Mouse (Mus musculus) embryonic facial prominence, embryonic 11.5 days (tissue): ENCODE data around the gene Irak4. TPM values are rescaled to one million over a fixed set of nuclear protein-coding genes. Genes with fewer than 3 reads are reported as not detected.
A peak's percentile ranks its signal among the peaks of the same experiment; 100 is the strongest.

Experiments used
- ATAC-seq: fragments of 200-750 bp; cut with Nextera tagmentation; replicated peaks from 2 replicates; pipeline ENCODE4 v1.8.0; 2017; ENCODE audit warnings: low read depth; ENCODE audit not compliant: insufficient number of reproducible peaks, low FRiP score, low TSS enrichment
- DNase-seq: peaks from one replicate; pipeline ENCODE4 v3.0.0-alpha.2; 2015; ENCODE audit warnings: low spot score
- H3K27ac ChIP-seq: fragments of 300-500 bp; sonication (generic); replicated peaks from 2 replicates; pipeline ENCODE4 v1.5.1; 2014; ENCODE audit warnings: mild to moderate bottlenecking, low read depth, low read length, control low read depth
- H3K27me3 ChIP-seq: fragments of 300-500 bp; sonication (generic); 2 replicates; pipeline ENCODE4 v1.6.1; 2014; ENCODE audit warnings: mild to moderate bottlenecking, low read length, moderate library complexity, mixed read lengths; ENCODE audit not compliant: control insufficient read depth, insufficient read depth
- H3K36me3 ChIP-seq: fragments of 300-500 bp; sonication (generic); replicated peaks from 2 replicates; pipeline ENCODE4 v1.6.1; 2014; ENCODE audit warnings: low read depth, mild to moderate bottlenecking, low read length, moderate library complexity, mixed read lengths; ENCODE audit not compliant: control insufficient read depth, insufficient read depth
- H3K4me1 ChIP-seq: fragments of 300-500 bp; sonication (generic); 2 replicates; pipeline ENCODE4 v1.6.1; 2014; ENCODE audit warnings: low read length, mixed read lengths; ENCODE audit not compliant: control insufficient read depth, insufficient read depth
- H3K4me2 ChIP-seq: fragments of 300-500 bp; sonication (generic); 2 replicates; pipeline ENCODE4 v1.6.1; 2014; ENCODE audit warnings: low read depth, mild to moderate bottlenecking, control low read depth, low read length, moderate library complexity
- H3K4me3 ChIP-seq: fragments of 300-500 bp; sonication (generic); 2 replicates; pipeline ENCODE4 v1.5.1; 2014; ENCODE audit warnings: low read depth, low read length, control low read depth
- H3K9ac ChIP-seq: fragments of 300-500 bp; sonication (generic); replicated peaks from 2 replicates; pipeline ENCODE4 v1.6.1; 2014; ENCODE audit warnings: mild to moderate bottlenecking, control low read depth, low read length
- H3K9me3 ChIP-seq: fragments of 300-500 bp; sonication (generic); replicated peaks from 2 replicates; pipeline ENCODE4 v1.6.1; 2016; ENCODE audit warnings: mild to moderate bottlenecking, low read length, inconsistent platforms, mixed read lengths; ENCODE audit not compliant: control insufficient read depth
- WGBS: fragments of 180-500 bp; shearing (Covaris S2); extraction: QIAGEN DNeasy Blood & Tissue Kit; methylation state at CpG from one replicate; pipeline ENCODE4 v1.1.7; 2014; 5-methylcytosine and 5-hydroxymethylcytosine counted together
- polyA plus RNA-seq: library from polyadenylated mRNA; unstranded; fragments of >200 nt; fragmentation: Nextera tagmentation; extraction: Ambion mirVana; gene quantifications from 2 replicates; pipeline ENCODE4 v1.2.1, GENCODE M21; 2014

Gene Irak4
- polyA plus RNA-seq, 1 experiment from 2014 or later: 2.1 TPM

DNA sequence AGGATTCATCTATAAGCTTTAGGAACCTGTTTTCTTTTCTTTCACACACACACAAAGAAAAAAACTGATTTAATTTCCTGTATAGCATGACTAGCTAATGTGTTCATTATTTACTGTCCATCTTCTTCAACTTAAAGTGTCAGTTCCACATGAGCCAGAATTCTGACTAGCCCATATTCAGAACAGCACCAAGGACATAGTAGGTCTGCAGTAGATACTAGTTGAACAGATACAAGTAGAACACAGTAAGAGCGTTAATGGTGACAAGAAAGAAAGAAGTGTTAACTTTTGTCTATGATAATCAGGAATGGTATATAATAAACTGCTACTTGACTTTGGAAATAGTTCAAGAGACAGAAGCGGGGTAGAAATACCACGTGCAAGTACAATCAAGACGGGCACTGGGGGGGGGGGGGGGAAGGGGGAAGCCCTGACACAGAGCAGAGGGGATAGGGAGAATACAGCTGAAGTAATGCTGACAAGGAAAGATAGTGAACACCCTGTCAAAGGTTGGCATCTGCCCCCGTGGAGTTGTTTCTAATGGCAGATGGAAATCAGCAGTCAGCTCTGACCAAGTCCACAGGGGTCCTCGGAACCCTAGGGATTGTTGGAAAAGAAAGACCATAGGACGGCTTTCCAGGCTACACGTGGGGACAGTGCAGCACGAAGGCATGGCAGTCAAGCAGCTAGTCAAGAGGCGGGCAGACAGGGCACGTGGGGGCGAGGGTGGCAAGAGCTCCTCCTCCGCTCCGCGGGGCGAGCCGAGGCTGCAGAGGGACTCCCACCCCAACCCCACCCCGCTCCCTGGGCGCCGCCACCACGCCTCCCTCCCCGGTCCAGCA lies 655 bp upstream of the Irak4 start:
- Histone ChIP-seq H3K9me3 (no peaks in the 10 kb centered on the region), H3K4me3 (peak overlapping the region; percentile 76), H3K36me3 (no peaks in the 10 kb centered on the region), H3K4me2 (peak overlapping the region; percentile 69), H3K27me3 (no peaks in the 10 kb centered on the region), H3K27ac (no peak overlapping the region), H3K9ac (peak overlapping the region; percentile 73), H3K4me1 (no peaks in the 10 kb centered on the region)
- 11% methylated on average over 22 of the region's 22 CpGs for WGBS
- ATAC-seq (peak; percentile 86), DNase-seq (no peak)

DNA sequence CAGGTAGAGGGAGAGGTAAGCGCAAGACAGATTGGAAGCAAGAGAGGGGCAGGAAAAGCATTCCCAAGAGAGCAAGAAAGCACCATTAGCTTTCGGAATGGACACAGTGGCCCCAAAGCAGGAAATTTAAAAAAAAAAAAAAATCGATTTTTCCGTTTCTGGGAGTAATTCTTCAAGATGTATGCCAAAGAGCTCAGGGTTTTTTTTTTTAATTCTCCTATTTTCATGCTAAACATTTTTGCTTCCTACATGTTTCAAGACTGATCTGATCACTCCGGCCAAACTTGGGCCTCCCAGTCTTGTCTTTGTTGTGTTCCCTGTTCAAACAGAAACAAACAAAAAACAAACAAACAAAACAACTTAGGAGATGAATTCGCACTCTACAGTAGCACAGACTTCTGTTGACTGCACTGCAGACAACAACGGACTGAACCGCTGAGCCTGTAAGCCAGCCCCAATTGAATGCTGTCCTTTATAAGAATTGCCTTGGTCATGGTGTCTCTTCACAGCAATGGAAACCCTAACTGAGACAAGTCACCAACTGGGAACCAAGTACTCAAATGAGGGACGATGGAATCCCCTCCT lies 701 bp downstream of the Irak4 start:
- Histone ChIP-seq H3K27me3 (no peaks in the 10 kb centered on the region), H3K36me3 (no peaks in the 10 kb centered on the region), H3K4me2 (peak overlapping the region; percentile 67), H3K4me3 (peak overlapping the region; percentile 76), H3K9ac (peak overlapping the region; percentile 73), H3K27ac (0 out of 2 replicates have a peak overlapping the region, but pooled peaks have one; percentile 4), H3K4me1 (no peaks in the 10 kb centered on the region), H3K9me3 (no peaks in the 10 kb centered on the region)
- no peak for DNase-seq
- whole genome bisulfite sequencing: 42% methylated on average over 9 of the region's 9 CpGs
- no peak for ATAC-seq

DNA sequence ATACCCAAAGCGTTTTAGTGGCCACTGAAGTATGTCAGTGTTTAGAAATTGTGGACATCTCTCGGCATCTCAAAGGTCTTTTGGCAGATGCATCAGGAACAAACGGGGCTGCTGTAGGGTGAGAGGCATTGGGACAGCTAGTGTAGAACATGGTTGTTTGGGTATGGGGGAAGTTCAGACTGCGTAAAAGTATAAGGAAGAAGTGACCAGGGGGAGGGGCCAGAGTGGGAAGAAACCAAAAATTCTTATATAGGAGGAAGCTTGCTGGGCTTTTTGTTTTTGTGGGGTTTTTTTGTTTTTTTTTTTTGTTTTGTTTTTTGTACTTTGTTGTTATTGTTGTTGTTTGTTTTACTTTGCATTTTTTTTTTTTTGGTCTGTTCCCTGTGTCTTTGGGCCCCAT lies 1.4 kb downstream of the Irak4 start:
- H3K4me3 ChIP-seq: no peak overlapping the region
- no peaks in the 10 kb centered on the region for H3K9me3 ChIP-seq
- no peak overlapping the region for H3K27ac ChIP-seq
- no peaks in the 10 kb centered on the region for H3K36me3 ChIP-seq
- no peak overlapping the region for H3K9ac ChIP-seq
- no peak overlapping the region for H3K4me2 ChIP-seq
- ATAC-seq (no peak), DNase-seq (no peak)
- H3K27me3 ChIP-seq: no peaks in the 10 kb centered on the region
- WGBS: 85% methylated on average over 4 of the region's 4 CpGs
- H3K4me1 ChIP-seq: no peaks in the 10 kb centered on the region

DNA sequence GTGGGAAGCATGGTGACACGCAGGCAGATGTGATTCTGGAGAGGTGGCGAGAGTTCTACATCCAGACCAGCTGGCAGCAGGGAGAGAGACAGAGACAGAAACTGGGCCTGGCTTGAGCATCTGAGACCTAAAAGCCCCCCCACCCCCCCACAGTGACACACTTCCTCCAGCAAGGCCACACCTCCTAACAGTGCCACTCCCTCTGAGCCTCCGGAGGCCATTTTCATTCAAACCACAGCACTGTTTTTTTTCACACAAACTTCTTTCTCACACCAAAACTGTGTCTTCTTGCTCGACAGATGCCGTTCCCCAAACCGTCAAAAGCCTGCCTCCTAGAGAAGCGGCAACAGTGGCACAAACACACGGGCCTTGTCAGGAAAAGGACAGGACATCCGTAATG lies 10.1 kb downstream of the Irak4 start:
- no peak overlapping the region for H3K4me3 ChIP-seq
- ATAC-seq (no peak), DNase-seq (no peak)
- 89% methylated on average over 9 of the region's 9 CpGs for WGBS
- no peak overlapping the region for H3K4me2 ChIP-seq
- no peaks in the 10 kb centered on the region for H3K36me3 ChIP-seq
- H3K27ac ChIP-seq: no peak overlapping the region
- H3K9ac ChIP-seq: no peak overlapping the region
- H3K27me3 ChIP-seq: no peaks in the 10 kb centered on the region
- no peaks in the 10 kb centered on the region for H3K4me1 ChIP-seq
- no peaks in the 10 kb centered on the region for H3K9me3 ChIP-seq

DNA sequence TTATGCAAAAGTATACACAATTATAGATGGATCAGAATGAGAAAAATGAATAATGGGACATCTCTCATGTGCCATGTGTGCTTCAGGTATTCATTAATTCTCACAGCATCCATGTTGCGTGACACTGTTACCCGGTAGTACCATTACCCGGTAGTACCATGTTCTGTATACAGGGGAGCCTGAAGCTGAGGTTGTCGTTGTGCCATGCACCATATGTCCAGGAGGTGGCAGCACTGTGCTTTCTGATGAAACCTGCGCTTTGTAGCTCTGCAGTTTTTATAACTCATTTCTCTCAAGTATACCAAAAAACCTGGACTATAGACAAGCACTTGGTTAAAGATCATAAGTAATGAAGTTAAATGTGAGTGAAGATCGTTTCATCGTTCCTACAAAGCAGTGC lies 14.0 kb downstream of the Irak4 start:
- ATAC-seq (peak; percentile 73; the same call in 1 of the 2 replicates), DNase-seq (peak; percentile 92)
- 30% methylated on average over 7 of the region's 7 CpGs for WGBS
- Histone ChIP-seq H3K4me2 (no peak overlapping the region), H3K4me1 (no peaks in the 10 kb centered on the region), H3K9ac (no peak overlapping the region), H3K27ac (no peak overlapping the region), H3K4me3 (no peak overlapping the region), H3K9me3 (no peaks in the 10 kb centered on the region), H3K27me3 (no peaks in the 10 kb centered on the region), H3K36me3 (no peaks in the 10 kb centered on the region)

DNA sequence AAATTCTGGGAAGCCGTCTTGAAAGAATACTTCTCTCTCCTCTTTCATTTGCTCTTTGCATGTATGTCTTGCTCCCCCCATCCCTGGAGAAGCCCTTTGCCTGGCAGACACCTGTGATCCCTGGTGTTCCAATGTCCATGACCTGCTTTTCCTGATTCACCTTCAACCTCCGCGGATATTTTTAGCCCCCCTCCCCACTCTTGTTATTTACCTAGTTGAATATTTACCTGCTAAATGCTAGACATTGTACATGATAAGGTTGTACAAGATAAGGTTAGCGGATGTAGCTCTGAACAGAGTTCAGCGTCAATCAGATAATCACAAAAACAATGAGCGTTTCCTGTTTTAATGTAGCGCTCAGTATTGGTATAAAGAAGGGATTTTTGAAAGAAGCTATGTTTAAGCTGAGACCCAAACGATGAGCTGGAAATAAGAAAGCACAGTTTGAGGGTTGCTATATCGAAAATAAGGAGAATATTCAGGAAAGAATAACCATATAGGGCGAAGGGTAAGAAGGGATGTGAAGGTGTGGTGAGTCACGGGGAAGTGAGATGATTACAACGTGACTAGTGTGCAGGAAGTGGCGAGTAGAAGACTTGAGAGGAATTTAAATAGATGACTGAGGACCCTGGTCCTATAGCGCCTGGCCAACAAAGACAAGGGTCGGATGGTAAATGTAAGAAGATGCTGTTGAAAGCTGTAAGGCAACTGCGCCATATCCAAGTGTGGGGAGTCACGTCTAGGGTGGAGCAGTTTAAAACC lies 15.6 kb downstream of the Irak4 start:
- Histone ChIP-seq H3K9ac (no peak overlapping the region), H3K4me1 (no peaks in the 10 kb centered on the region), H3K4me2 (no peak overlapping the region), H3K9me3 (no peaks in the 10 kb centered on the region), H3K27ac (no peak overlapping the region), H3K27me3 (no peaks in the 10 kb centered on the region), H3K4me3 (no peak overlapping the region), H3K36me3 (no peaks in the 10 kb centered on the region)
- DNase-seq: no peak
- 84% methylated on average over 17 of the region's 17 CpGs for WGBS
- ATAC-seq: no peak

DNA sequence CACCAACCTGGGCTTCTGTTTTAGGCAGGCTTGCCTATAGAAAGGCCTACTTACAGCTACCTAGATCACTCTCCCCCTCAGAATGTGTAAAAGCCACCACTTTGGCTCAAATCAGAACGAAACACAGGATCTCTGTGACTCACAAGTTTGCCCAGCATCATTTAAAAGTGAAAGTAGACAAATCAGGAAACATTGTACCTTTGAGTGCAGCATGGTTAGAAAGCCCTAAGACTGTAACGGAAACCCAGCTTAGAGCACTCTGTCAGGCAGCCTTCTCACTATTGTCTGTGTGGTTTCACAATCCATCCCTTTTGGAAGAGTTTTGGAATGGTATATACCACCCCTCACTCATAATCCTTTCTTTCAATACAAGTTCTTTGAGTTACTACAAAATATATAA lies 21.5 kb downstream of the Irak4 start:
- Histone ChIP-seq H3K27ac (no peak overlapping the region), H3K4me2 (no peak overlapping the region), H3K27me3 (no peaks in the 10 kb centered on the region), H3K4me1 (no peaks in the 10 kb centered on the region), H3K9ac (no peak overlapping the region), H3K36me3 (no peaks in the 10 kb centered on the region), H3K9me3 (no peaks in the 10 kb centered on the region), H3K4me3 (no peak overlapping the region)
- DNase-seq (no peak), ATAC-seq (no peak)
- WGBS: 83% methylated on average over 2 of the region's 2 CpGs

DNA sequence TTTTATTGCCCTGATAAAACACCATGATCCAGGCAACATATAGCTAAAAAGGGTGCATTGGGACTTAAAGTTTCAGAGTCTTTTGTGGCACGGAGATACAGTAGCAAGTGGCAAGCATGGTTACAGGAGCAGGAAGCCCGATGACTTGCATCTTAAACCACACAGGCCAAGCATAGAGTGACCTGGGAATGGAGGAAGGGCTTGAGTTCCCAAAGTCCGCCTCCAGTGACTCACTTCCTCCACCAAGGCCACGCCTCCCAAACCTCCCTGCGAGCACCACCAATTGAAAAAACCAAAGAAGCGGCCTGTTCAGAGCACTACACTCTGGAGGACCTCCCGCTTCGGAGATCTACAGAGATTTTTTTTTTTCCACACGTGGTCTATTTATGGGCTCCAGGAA lies 22.4 kb downstream of the Irak4 start:
- H3K4me2 ChIP-seq: no peak overlapping the region
- no peak for DNase-seq
- ATAC-seq: no peak
- H3K36me3 ChIP-seq: no peaks in the 10 kb centered on the region
- H3K27me3 ChIP-seq: no peaks in the 10 kb centered on the region
- 87% methylated on average over 9 of the region's 9 CpGs for WGBS
- no peaks in the 10 kb centered on the region for H3K9me3 ChIP-seq
- no peak overlapping the region for H3K9ac ChIP-seq
- no peak overlapping the region for H3K4me3 ChIP-seq
- no peaks in the 10 kb centered on the region for H3K4me1 ChIP-seq
- H3K27ac ChIP-seq: no peak overlapping the region
